Mouse (Mus musculus) cerebellum, adult (tissue): ENCODE results near the gene Gm3952.

Experiments
- ATAC-seq: cut with Nextera tagmentation; 2 replicates; pipeline ENCODE4 v1.9.2; 2017; ENCODE audit warnings: mild to moderate bottlenecking, moderate library complexity, mixed read lengths; ENCODE audit not compliant: insufficient number of reproducible peaks, low FRiP score, low TSS enrichment

The Gm3952 gene

GRCm38 (mm10) chr8:128798594-128798993 is at the start of gene Gm3952:
Gene Gm3952 (minus strand): TSS chr8:128798694.
- no peak for ATAC-seq

- no peak for ATAC-seq
Observed at GRCm38 (mm10) chr8:128843749-128844148, 45.3 kb upstream of the Gm3952 start.

GRCm38 (mm10) chr8:128812521-128812920 is 14.0 kb upstream of the Gm3952 start:
- no peak for ATAC-seq

- no peak for ATAC-seq
Observed at GRCm38 (mm10) chr8:128735692-128736091, 62.8 kb downstream of the Gm3952 start.

GRCm38 (mm10) chr8:128734118-128734517 is 64.4 kb downstream of the Gm3952 start:
- no peak for ATAC-seq

GRCm38 (mm10) chr8:128732254-128732653 is 66.2 kb downstream of the Gm3952 start:
- ATAC-seq = no peak

GRCm38 (mm10) chr8:128727213-128727612 is 71.3 kb downstream of the Gm3952 start:
- no peak for ATAC-seq

- ATAC-seq = no peak
Observed at GRCm38 (mm10) chr8:128724819-128725218, 73.7 kb downstream of the Gm3952 start.

- ATAC-seq = no peak
Observed at GRCm38 (mm10) chr8:128716184-128716583, 82.3 kb downstream of the Gm3952 start.

- ATAC-seq = 0 out of 2 replicates have a peak, but pooled peaks have one; percentile 49
Observed at GRCm38 (mm10) chr8:128709261-128709660, 89.2 kb downstream of the Gm3952 start.

GRCm38 (mm10) chr8:128704836-128705235 is 93.7 kb downstream of the Gm3952 start:
- no peak for ATAC-seq

GRCm38 (mm10) chr8:128704376-128704775 is 94.1 kb downstream of the Gm3952 start:
- no peak for ATAC-seq

GRCm38 (mm10) chr8:128697945-128698344 is 100.5 kb downstream of the Gm3952 start:
- no peak for ATAC-seq

- ATAC-seq = no peak
Observed at GRCm38 (mm10) chr8:128696701-128697397, 101.6 kb downstream of the Gm3952 start.
